Mouse (Mus musculus) embryonic facial prominence, embryonic 15.5 days (tissue): ENCODE measurements at regions not wholly inside any gene's neighbourhood (a gene's known extent, or its start where the extent isn't known, plus 50 kb on each side); places are given as distances from the start of the nearest gene placed in this dataset.

Experiments used
- ATAC-seq: fragments of 200-750 bp; cut with Nextera tagmentation; 2 replicates; pipeline ENCODE4 v1.8.0; 2017; ENCODE audit warnings: low read depth, moderate TSS enrichment; ENCODE audit not compliant: insufficient number of reproducible peaks, low FRiP score, low TSS enrichment
- H3K27ac ChIP-seq: fragments of 300-500 bp; sonication (generic); replicated peaks from 2 replicates; pipeline ENCODE4 v1.5.1; 2015; ENCODE audit warnings: mild to moderate bottlenecking, inconsistent platforms
- H3K27me3 ChIP-seq: fragments of 300-500 bp; sonication (generic); 2 replicates; pipeline ENCODE4 v1.6.1; 2015; ENCODE audit warnings: inconsistent platforms
- H3K36me3 ChIP-seq: fragments of 300-500 bp; sonication (generic); 2 replicates; pipeline ENCODE4 v1.6.1; 2015; ENCODE audit warnings: mild to moderate bottlenecking, inconsistent platforms
- H3K4me1 ChIP-seq: fragments of 300-500 bp; sonication (generic); 2 replicates; pipeline ENCODE4 v1.6.1; 2015; ENCODE audit warnings: inconsistent platforms
- H3K4me2 ChIP-seq: fragments of 300-500 bp; sonication (generic); replicated peaks from 2 replicates; pipeline ENCODE4 v1.6.1; 2015; ENCODE audit warnings: mild to moderate bottlenecking, inconsistent platforms
- H3K4me3 ChIP-seq: fragments of 300-500 bp; sonication (generic); replicated peaks from 2 replicates; pipeline ENCODE4 v1.5.1; 2015; ENCODE audit warnings: mild to moderate bottlenecking, inconsistent platforms
- H3K9ac ChIP-seq: fragments of 300-500 bp; sonication (generic); 2 replicates; pipeline ENCODE4 v1.6.1; 2015; ENCODE audit warnings: inconsistent platforms
- H3K9me3 ChIP-seq: fragments of 300-500 bp; sonication (generic); replicated peaks from 2 replicates; pipeline ENCODE4 v1.6.1; 2016; ENCODE audit warnings: inconsistent platforms
- WGBS: fragments of 180-500 bp; shearing (Covaris S2); methylation state at CpG from one replicate; pipeline ENCODE4 v1.1.7; 2015; 5-methylcytosine and 5-hydroxymethylcytosine counted together

DNA sequence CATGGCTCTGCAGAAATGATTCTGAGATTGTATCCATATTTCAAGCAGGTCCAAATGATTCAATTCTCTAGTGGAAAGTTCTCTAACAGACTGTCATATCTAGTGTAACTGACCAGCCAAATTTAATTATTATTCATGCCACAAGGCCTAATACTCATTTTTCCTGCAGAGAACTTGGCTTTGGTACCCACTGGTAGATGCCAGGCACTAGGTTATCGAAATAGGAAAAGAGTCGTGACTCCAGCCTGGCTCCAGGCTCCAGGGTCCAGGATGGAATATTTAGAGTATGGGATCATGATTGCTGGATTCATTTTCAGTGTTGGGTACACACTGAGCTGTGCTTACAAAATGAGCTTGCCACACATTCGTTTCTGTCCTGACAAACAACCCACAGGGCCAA lies 452.4 kb upstream of the Got2 start:
- no peak for ATAC-seq
- Histone ChIP-seq H3K4me3 (no peak overlapping the region), H3K4me2 (no peak overlapping the region), H3K27ac (no peak overlapping the region), H3K9me3 (no peaks in the 10 kb centered on the region), H3K27me3 (no peaks in the 10 kb centered on the region), H3K36me3 (no peaks in the 10 kb centered on the region), H3K9ac (no peak overlapping the region), H3K4me1 (no peaks in the 10 kb centered on the region)
- 81% methylated on average over 3 of the region's 3 CpGs for WGBS

- Histone ChIP-seq H3K27me3 (no peaks in the 10 kb centered on the region), H3K4me3 (no peak overlapping the region), H3K9ac (no peak overlapping the region), H3K36me3 (no peaks in the 10 kb centered on the region), H3K4me1 (no peaks in the 10 kb centered on the region), H3K9me3 (no peaks in the 10 kb centered on the region; the same call in 1 of the 2 replicates), H3K4me2 (no peak overlapping the region), H3K27ac (no peak overlapping the region)
- ATAC-seq = no peak
- WGBS = 66% methylated on average over 5 of the region's 5 CpGs
Measured at GRCm38 (mm10) chr8:96318367-96318766, 430.0 kb upstream of the Got2 start.

GRCm38 (mm10) chr8:96308989-96309718 lies 420.8 kb upstream of the Got2 start:
- Histone ChIP-seq H3K4me2 (no peak overlapping the region), H3K27ac (no peak overlapping the region), H3K36me3 (no peaks in the 10 kb centered on the region), H3K4me1 (no peaks in the 10 kb centered on the region), H3K4me3 (no peak overlapping the region), H3K27me3 (no peaks in the 10 kb centered on the region), H3K9me3 (no peaks in the 10 kb centered on the region), H3K9ac (no peak overlapping the region)
- no peak for ATAC-seq
- 83% methylated on average over 12 of the region's 12 CpGs for WGBS

DNA sequence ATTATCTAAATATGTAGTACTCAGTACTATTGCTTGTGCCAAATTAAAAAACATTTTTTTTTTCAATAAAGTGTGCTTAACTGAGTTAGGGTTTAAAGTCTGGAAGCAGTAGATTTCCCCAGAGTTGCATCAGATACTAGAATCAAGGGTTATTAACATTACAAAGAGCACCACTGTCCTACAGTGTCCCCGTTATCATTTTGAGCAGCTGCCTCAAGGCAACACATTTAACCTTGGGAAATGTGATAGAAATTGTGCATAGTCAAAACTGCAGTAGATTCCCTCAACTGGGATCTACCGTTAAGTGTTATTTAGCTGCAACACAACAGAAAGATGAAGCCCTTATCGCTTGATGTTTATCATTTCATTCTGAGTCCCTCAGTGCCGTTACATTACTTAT lies 408.3 kb upstream of the Got2 start:
- Histone ChIP-seq H3K4me1 (no peaks in the 10 kb centered on the region), H3K4me3 (no peak overlapping the region), H3K27ac (no peak overlapping the region), H3K9ac (no peak overlapping the region), H3K36me3 (no peaks in the 10 kb centered on the region), H3K9me3 (no peaks in the 10 kb centered on the region), H3K27me3 (no peaks in the 10 kb centered on the region), H3K4me2 (no peak overlapping the region)
- no peak for ATAC-seq
- 79% methylated on average over 4 of the region's 4 CpGs for WGBS

DNA sequence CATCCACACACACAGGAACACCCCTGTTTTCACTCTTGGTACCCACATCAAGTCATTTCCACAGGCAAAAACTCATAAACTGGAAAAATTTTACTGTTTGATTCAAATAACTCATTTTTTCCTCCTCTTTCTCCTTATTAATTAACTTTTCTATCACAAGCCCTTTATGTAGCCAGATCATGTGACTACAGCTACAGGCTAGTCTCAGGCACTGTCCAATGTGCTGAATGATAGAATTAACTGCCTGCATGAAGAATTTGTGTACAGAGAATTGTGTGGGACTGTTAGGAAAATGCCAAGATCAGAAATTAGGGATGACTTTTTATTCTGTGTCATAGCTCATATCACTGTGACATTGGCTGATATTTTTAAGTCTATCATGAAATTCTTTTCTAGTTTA lies 402.4 kb upstream of the Got2 start:
- Histone ChIP-seq H3K9ac (no peak overlapping the region), H3K27me3 (no peaks in the 10 kb centered on the region), H3K36me3 (no peaks in the 10 kb centered on the region), H3K27ac (no peak overlapping the region), H3K4me1 (no peaks in the 10 kb centered on the region), H3K4me3 (no peak overlapping the region), H3K9me3 (no peaks in the 10 kb centered on the region), H3K4me2 (no peak overlapping the region)
- no peak for ATAC-seq

DNA sequence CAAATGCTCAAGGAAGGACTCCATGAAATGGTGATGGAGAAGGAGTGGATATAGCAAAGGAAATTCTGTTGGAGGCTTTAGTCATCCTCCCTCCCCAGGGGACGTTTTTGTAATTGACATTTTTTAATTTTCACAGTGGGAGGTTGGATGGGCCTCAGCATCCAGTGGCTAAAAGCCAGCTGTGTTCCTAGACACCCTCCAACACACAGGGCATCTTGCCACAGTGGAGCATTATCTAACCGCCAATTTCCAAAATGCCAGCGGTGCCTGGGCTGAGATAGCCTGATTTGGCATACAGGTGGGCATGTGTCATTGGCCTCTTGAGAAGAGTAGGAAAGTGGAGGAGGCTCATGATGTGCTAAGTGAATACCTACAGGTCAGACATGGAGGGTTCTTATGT lies 401.2 kb upstream of the Got2 start:
- H3K36me3 ChIP-seq = no peaks in the 10 kb centered on the region
- WGBS = 65% methylated on average over 3 of the region's 3 CpGs
- no peak overlapping the region for H3K4me2 ChIP-seq
- H3K4me1 ChIP-seq = no peaks in the 10 kb centered on the region
- no peak overlapping the region for H3K4me3 ChIP-seq
- H3K9me3 ChIP-seq = no peaks in the 10 kb centered on the region
- H3K27me3 ChIP-seq = no peaks in the 10 kb centered on the region
- ATAC-seq = no peak
- no peak overlapping the region for H3K27ac ChIP-seq
- no peak overlapping the region for H3K9ac ChIP-seq

- no peak for ATAC-seq
Measured at GRCm38 (mm10) chr8:96288525-96288924, 400.2 kb upstream of the Got2 start.

DNA sequence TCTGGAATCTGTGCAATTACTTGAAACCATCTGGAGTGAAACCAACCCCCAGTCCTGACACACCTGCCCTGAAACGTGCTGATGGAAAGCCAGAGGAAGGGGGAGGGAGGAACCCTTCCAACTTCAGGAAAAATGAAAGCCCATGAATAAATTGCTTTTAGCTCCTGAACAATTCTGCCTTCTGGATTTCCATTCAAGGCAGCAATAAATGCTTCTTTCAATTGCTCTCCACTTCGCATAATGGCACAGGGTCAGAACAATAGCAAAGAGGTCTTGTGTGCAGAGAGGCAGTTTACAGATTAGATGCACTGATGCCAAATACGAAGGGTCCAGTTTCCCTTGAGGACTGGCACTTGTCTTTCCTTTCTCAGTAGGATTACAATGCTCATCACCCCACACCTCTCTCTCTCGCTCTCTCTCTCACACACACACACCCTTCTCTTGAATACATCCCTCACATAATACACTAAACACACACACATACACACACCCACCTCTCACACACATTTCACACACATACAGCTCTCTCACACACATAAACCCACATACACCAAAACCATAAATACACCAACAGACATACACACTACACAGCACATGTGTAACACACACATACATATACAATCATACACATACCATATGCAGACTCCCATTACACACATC lies 389.3 kb upstream of the Got2 start:
- WGBS = 56% methylated on average over 4 of the region's 4 CpGs
- no peaks in the 10 kb centered on the region for H3K36me3 ChIP-seq
- ATAC-seq = no peak
- H3K4me3 ChIP-seq = no peak overlapping the region
- no peaks in the 10 kb centered on the region for H3K27me3 ChIP-seq
- H3K9me3 ChIP-seq = no peaks in the 10 kb centered on the region
- no peak overlapping the region for H3K9ac ChIP-seq
- no peak overlapping the region for H3K27ac ChIP-seq
- no peaks in the 10 kb centered on the region for H3K4me1 ChIP-seq
- H3K4me2 ChIP-seq = no peak overlapping the region

More at GRCm38 (mm10) chr8:96288525-96288924, 400.2 kb upstream of the Got2 start:
- Histone ChIP-seq H3K9me3 (no peaks in the 10 kb centered on the region), H3K27me3 (no peaks in the 10 kb centered on the region), H3K36me3 (no peaks in the 10 kb centered on the region), H3K9ac (no peak overlapping the region), H3K4me2 (no peak overlapping the region), H3K27ac (no peak overlapping the region), H3K4me3 (no peak overlapping the region), H3K4me1 (no peaks in the 10 kb centered on the region)
- WGBS = 29% methylated on average over 3 of the region's 3 CpGs

DNA sequence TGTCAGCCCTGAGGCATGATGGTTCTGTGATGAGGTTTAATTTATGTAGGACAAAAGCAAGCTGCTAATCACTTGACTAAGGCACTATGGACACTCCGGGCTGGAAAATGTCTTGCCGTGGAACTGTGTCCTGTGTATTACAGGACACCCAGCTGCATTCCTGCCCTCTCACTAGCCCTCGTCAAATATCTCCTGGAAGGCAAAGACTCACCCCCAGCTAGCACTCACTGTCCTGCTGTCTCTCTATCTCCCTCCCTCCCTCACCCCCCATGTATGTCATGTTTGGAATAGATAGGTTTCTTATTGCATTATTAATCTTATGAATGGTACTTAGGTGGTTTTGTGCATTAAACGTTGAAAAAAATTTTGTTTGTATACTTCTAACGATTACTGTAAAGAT lies 388.7 kb upstream of the Got2 start:
- WGBS = 63% methylated on average over 5 of the region's 5 CpGs
- H3K4me3 ChIP-seq = no peak overlapping the region
- H3K27me3 ChIP-seq = no peaks in the 10 kb centered on the region
- H3K27ac ChIP-seq = no peak overlapping the region
- H3K9me3 ChIP-seq = no peaks in the 10 kb centered on the region
- H3K9ac ChIP-seq = no peak overlapping the region
- ATAC-seq = no peak
- no peaks in the 10 kb centered on the region for H3K4me1 ChIP-seq
- no peaks in the 10 kb centered on the region for H3K36me3 ChIP-seq
- no peak overlapping the region for H3K4me2 ChIP-seq

GRCm38 (mm10) chr8:96256294-96256693 lies 367.9 kb upstream of the Got2 start:
- H3K4me1 ChIP-seq = no peaks in the 10 kb centered on the region
- no peak overlapping the region for H3K4me2 ChIP-seq
- no peaks in the 10 kb centered on the region for H3K27me3 ChIP-seq
- no peak overlapping the region for H3K4me3 ChIP-seq
- WGBS = 76% methylated on average over 5 of the region's 5 CpGs
- no peaks in the 10 kb centered on the region for H3K9me3 ChIP-seq
- no peak for ATAC-seq
- no peaks in the 10 kb centered on the region for H3K36me3 ChIP-seq
- no peak overlapping the region for H3K9ac ChIP-seq
- no peak overlapping the region for H3K27ac ChIP-seq

DNA sequence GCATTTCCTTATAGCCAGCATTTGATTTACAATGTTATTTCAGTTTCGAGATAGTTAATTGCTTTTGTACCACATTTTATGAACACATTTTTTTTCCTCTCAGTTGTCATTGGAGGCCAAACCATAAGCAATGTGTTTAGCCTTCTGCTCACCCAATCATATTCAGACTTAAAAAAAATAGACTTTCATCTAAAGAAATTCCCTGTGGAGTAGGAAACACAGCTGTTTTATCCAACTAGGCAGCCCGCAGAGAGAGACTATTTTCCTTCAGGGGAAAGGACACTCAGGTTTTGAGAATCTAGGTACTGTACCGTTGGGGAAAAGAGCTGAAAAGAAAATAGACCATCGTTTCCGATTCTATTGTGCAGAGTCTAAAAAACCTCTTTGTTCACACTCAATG lies 367.5 kb upstream of the Got2 start:
- H3K4me1 ChIP-seq = no peaks in the 10 kb centered on the region
- no peak overlapping the region for H3K27ac ChIP-seq
- H3K9me3 ChIP-seq = no peaks in the 10 kb centered on the region
- H3K36me3 ChIP-seq = no peaks in the 10 kb centered on the region
- no peak for ATAC-seq
- no peak overlapping the region for H3K9ac ChIP-seq
- no peaks in the 10 kb centered on the region for H3K27me3 ChIP-seq
- 62% methylated on average over 5 of the region's 5 CpGs for WGBS
- H3K4me2 ChIP-seq = no peak overlapping the region
- no peak overlapping the region for H3K4me3 ChIP-seq

GRCm38 (mm10) chr8:96246017-96246416 lies 357.7 kb upstream of the Got2 start:
- H3K4me1 ChIP-seq = no peaks in the 10 kb centered on the region
- H3K4me2 ChIP-seq = no peak overlapping the region
- no peak overlapping the region for H3K27ac ChIP-seq
- H3K4me3 ChIP-seq = no peak overlapping the region
- H3K36me3 ChIP-seq = no peaks in the 10 kb centered on the region
- no peak for ATAC-seq
- WGBS = 60% methylated on average over 7 of the region's 7 CpGs
- no peaks in the 10 kb centered on the region for H3K9me3 ChIP-seq
- no peak overlapping the region for H3K9ac ChIP-seq
- H3K27me3 ChIP-seq = no peaks in the 10 kb centered on the region
